Mouse (Mus musculus) bone marrow, adult 2 months (tissue): ENCODE measurements around the gene Tor1a. TPM values are rescaled to one million over a fixed set of nuclear protein-coding genes. Genes with fewer than 3 reads are reported as not detected.
"Not testable (repeated sequence)": the region's sequence is repeated elsewhere in the genome, so short reads cannot be mapped to it uniquely, and the experiment has no call there.

Experiments
- H3K27ac ChIP-seq: fragments of 200-500 bp; 2 replicates; pipeline ENCODE4 v1.5.1; 2012; ENCODE audit warnings: low read depth, mild to moderate bottlenecking, control low read depth, inconsistent platforms, low read length; ENCODE audit not compliant: control insufficient read depth, poor library complexity, insufficient read depth
- H3K4me1 ChIP-seq: fragments of 200-500 bp; 2 replicates; pipeline ENCODE4 v1.6.1; 2011; ENCODE audit warnings: low read length; ENCODE audit not compliant: control insufficient read depth, insufficient read depth
- H3K4me3 ChIP-seq: fragments of 200-500 bp; replicated peaks from 2 replicates; pipeline ENCODE3; 2011; ENCODE audit warnings: mild to moderate bottlenecking, low read depth, low read length, control low read depth; ENCODE audit not compliant: control insufficient read depth
- CTCF ChIP-seq: fragments of 200-500 bp; IDR thresholded peaks from 2 replicates; pipeline ENCODE4 v1.5.1; 2011; ENCODE audit warnings: low read length, control low read depth; ENCODE audit not compliant: control insufficient read depth, insufficient read depth
- POLR2A ChIP-seq: fragments of 200-500 bp; IDR thresholded peaks from 2 replicates; pipeline ENCODE4 v1.6.1; 2011; ENCODE audit warnings: low read depth, mild to moderate bottlenecking, control low read depth, low read length, borderline replicate concordance; ENCODE audit not compliant: control insufficient read depth
- WGBS: fragments of 180-500 bp; shearing (Covaris S2); methylation state at CpG from one replicate; pipeline ENCODE4 v1.1.7; 2018; 5-methylcytosine and 5-hydroxymethylcytosine counted together
- polyA plus RNA-seq: library from polyadenylated mRNA; stranded (reverse); fragments of >200 nt; gene quantifications from 2 replicates; pipeline ENCODE4 v1.2.4, GENCODE M21; 2011; ENCODE audit warnings: low replicate concordance; ENCODE audit not compliant: missing spikeins, insufficient read depth, insufficient read length

The Tor1a gene
- polyA plus RNA-seq, 1 experiment, result 35.0 TPM

DNA sequence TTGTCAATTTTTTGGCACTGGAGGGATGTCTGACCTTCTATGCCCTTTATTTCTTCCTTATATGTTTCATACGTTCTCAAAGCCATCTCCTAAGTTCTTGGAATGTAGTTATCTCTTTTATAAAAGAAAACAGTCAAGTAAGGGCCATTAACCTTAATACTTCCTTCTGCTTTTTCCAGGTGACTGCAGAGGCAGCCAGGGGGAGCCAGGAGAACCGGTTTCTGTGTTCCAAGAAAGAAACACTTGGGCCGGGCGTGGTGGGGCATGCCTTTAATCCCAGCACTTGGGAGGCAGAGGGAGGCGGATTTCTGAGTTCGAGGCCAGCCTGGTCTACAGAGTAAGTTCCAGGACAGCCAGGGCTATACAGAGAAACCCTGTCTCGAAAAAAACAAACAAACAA, 25.6 kb downstream of the Tor1a start:
- not testable (repeated sequence) for H3K4me1 ChIP-seq, H3K27ac ChIP-seq, H3K4me3 ChIP-seq
- WGBS, result 5% methylated on average over 7 of the region's 7 CpGs
- TF ChIP-seq CTCF, result 0 out of 2 replicates have a peak, but pooled peaks have one; percentile 1

DNA sequence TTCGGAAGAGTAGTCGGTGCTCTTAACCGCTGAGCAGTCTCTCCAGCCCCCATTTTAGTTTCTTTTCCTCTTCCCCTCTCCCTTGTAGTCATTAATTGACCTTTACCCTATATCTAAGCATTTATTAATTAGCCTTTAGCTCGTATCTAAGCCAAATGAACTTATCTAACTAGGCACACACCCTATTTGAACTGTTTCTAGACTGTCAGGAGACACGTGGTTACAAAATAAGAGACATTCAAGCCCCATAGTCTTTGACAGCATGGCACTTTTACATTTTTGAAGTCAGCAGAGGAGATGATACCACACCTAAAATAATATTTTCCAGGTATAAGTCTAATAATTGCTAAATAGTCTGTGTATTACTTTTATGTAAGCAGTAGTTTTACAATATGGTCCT, 26.1 kb downstream of the Tor1a start:
- no peak for TF ChIP-seq CTCF
- no peak for TF ChIP-seq POLR2A
- no peak overlapping the region for H3K4me3 ChIP-seq
- H3K4me1 ChIP-seq, result peaks cover 2% of the 10 kb centered on the region; the same call in 1 of the 2 replicates
- WGBS, result 64% methylated on average over 5 of the region's 5 CpGs
- H3K27ac ChIP-seq, result no peak overlapping the region

DNA sequence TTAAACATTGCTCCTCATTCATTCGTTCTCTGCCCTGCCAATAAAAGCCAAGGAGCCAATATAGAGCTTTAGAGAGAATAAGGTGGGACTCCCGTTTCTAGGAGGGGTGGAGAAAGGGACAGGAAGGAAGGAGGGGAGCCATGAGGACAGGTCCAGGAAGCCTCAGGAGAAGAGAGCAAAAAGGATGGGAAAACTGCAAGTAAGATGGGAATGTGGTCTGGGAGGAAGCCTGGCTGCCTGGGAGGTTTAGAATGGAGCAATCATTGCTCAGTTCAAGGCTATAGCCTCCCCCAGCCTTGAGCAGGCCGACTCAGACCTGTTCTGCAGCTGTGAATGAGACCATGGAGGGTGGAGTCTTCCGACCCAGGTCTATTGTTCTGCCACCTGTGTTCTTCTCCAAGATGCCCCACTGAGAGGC, 29.1 kb downstream of the Tor1a start:
- 62% methylated on average over 4 of the region's 4 CpGs for WGBS
- Histone ChIP-seq H3K4me3 (no peak overlapping the region), H3K4me1 (peaks cover 5% of the 10 kb centered on the region), H3K27ac (no peak overlapping the region)
- TF ChIP-seq POLR2A (no peak), CTCF (no peak)

DNA sequence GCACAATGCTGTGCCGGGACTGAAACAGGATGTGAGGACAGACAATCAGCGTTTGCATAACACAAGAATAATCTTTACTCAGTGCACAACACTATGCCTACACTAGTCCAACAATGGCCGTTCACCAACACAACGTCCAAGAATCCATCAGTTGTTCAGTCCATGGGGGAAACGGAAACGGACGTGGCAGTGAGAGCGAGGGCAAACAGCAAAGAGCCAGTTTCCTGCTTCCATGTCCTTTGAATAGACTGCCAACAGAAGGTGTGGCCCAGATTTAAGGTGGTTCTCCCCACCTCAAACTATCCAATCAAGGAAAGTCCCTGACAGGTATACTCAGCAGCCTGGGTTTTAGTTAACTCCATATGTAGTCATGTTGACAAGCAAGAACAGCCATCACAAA, 30.0 kb downstream of the Tor1a start:
- H3K4me3 ChIP-seq, result no peak overlapping the region
- H3K27ac ChIP-seq, result no peak overlapping the region
- H3K4me1 ChIP-seq, result peaks cover 5% of the 10 kb centered on the region
- 60% methylated on average over 8 of the region's 8 CpGs for WGBS
- TF ChIP-seq POLR2A (no peak), CTCF (no peak)

DNA sequence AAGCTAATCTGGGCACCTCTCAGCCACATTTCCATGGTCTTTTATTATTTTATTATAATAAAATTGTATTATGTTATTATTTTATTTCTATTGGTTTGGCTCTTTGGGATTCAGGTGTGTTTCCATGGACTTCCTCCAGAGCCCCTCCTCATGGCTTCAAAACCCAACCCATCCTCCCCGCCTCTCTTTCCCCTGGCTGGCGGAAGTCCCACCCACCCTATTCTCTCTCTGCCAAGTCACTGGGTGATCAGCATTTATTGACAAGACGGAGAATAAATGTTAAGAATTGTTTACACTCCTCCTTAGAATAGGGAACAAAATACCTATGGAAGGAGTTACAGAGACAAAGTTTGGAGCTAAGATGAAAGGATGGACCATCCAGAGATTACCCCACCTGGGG, 30.9 kb downstream of the Tor1a start:
- H3K4me3 ChIP-seq, result no peak overlapping the region
- no peak overlapping the region for H3K27ac ChIP-seq
- TF ChIP-seq POLR2A (no peak), CTCF (no peak)
- 76% methylated on average over 3 of the region's 3 CpGs for WGBS
- peaks cover 5% of the 10 kb centered on the region for H3K4me1 ChIP-seq

DNA sequence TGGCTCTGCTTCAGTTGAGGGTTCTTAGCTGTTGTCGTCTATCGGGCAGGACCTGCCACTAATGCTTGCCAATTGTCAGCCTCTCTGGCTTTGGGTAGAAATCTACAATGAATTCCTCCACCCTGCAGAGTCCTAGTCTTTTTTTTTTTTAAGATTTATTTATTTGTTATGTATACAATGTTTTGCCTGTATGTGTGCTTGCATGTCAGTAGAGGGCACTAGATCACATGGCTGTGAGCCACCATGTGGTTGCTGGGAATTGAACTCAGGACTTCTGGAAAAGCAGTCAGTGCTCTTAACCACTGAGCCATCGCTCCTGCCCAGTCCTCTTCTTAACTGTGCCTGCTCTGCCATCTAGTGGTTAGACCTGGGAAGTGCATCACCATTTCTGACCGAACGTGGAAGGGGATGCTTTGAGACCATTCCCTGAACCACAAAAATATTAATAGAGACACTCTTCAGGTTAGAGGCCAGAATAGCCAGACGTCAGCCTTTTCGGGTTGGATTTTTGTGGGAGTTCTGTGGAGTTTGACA, 33.7 kb downstream of the Tor1a start:
- 18% methylated on average over 7 of the region's 7 CpGs for WGBS

DNA sequence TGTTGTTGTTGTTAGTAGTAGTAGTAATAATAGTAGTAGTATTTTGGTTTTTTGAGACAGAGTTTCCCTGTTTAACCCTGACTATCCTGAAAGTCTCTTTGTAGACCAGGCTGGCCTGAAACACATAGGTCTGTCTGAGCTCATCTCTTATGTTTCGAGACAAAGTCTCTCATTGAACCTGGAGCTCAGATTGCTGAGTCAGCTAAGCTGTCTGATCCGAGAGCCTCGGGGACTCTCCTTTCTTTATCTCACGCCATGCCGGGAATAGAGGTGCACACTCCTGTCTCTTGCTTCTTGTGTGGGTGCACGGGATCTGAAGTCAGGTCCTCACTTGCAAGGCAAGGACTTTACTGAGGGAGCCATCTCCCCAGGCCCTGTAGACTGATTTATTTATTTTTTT, 34.7 kb downstream of the Tor1a start:
- H3K4me3 ChIP-seq, result no peak overlapping the region
- 80% methylated on average over 6 of the region's 6 CpGs for WGBS
- H3K4me1 ChIP-seq, result peaks cover 5% of the 10 kb centered on the region
- no peak overlapping the region for H3K27ac ChIP-seq
- TF ChIP-seq POLR2A (no peak), CTCF (no peak)

More for the DNA sequence above, 33.7 kb downstream of the Tor1a start:
- Histone ChIP-seq H3K4me1 (peaks cover 5% of the 10 kb centered on the region), H3K4me3 (no peak overlapping the region), H3K27ac (no peak overlapping the region)
- TF ChIP-seq POLR2A, result no peak
- TF ChIP-seq CTCF, result peak; percentile 87

DNA sequence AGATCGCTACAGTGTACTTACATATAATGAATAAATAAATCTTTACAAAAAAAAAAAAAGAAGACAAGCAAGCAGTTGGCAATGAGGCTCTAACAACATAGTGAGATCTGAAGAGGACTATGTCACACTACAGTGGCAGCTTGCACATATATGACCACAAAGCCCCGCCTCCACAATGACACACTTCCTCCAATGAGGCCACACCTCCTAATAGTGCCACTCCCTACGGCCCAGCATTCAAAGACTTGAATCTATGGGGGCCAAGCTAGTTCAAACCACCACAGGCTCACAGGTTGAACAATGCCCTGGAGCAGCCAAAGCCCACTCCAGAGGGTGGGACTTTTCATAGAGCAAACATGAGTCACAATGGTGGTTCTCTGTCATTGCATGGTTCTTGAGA, 35.8 kb downstream of the Tor1a start:
- no peak overlapping the region for H3K4me3 ChIP-seq
- WGBS, result 69% methylated on average over 3 of the region's 3 CpGs
- H3K4me1 ChIP-seq, result peaks cover 9% of the 10 kb centered on the region
- H3K27ac ChIP-seq, result no peak overlapping the region
- TF ChIP-seq POLR2A, result no peak
- no peak for TF ChIP-seq CTCF

DNA sequence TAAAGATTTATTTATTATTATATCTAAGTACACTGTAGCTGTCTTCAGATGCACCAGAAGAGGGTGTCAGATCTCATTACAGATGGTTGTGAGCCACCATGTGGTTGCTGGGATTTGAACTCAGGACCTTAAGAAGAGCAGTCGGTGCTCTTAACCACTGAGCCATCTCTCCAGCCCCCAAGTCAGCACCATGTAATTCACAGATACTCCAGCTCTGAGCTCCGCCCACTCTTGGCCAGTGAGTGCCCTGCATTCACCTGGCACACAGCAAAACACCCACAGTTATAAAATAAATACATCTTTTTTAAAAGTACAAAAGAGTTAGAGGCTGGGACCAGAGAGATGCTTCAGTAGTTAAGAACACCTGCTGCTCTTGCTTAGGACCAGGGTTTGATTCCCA, 36.9 kb downstream of the Tor1a start:
- H3K27ac ChIP-seq, H3K4me3 ChIP-seq, H3K4me1 ChIP-seq: not testable (repeated sequence)
- WGBS, result 84% methylated on average over 2 of the region's 2 CpGs
